Mouse (Mus musculus): Measurements from ENCODE around the gene Efcab9.
"Not testable (repeated sequence)": the region's sequence is repeated elsewhere in the genome, so short reads cannot be mapped to it uniquely, and the experiment has no call there.

Efcab9 gene

DNA sequence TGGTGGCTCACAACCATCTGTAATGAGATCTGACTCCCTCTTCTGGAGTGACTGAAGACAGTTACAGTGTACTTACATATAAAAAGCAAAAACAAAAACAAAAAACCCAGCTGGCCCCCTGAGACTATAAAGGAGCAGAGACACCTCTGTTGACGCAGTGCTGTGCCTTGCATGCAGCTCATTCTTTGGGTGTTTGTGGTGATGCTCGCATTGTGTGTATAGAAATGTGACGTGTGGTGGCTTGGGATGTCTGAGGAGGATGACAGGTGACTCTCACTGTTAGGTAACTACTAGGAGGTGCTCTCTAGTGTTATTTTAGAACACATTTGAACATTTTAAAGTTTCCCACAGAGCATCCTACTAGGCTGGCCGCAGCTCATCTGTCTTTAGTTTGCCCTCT lies 3.8 kb upstream of the Efcab9 start:
- DNase-seq, result no peak

DNA sequence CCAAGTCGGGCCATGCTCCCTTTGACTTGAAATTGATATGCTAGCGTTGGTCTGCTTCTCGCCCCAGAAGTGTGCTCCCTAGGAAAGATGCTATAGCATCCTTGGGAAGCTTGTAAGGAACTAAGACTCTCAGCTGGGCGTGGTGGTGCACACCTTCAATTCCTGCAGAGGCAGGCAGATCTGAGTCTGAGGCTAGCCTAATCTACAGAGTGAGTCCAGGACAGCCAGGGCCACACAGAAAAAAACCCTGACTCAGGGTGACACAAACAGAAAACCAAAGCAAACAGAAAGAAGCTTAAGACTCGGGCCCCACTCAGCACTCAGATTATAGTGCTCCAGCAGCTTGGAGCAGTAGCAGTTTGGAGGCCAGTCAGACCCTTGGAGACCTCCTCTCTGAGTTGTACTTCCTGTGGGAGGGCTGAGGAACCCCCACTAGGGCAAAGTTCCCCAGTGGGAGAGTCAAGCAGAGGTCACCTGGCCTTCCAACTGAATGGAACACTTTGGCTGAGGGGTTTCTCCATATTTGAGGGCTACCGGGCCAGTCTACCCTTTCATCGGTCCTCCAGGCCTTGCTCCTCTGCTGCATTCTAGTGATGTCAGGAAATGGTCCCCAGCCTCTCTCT lies 2.7 kb upstream of the Efcab9 start:
- no peak for DNase-seq

DNA sequence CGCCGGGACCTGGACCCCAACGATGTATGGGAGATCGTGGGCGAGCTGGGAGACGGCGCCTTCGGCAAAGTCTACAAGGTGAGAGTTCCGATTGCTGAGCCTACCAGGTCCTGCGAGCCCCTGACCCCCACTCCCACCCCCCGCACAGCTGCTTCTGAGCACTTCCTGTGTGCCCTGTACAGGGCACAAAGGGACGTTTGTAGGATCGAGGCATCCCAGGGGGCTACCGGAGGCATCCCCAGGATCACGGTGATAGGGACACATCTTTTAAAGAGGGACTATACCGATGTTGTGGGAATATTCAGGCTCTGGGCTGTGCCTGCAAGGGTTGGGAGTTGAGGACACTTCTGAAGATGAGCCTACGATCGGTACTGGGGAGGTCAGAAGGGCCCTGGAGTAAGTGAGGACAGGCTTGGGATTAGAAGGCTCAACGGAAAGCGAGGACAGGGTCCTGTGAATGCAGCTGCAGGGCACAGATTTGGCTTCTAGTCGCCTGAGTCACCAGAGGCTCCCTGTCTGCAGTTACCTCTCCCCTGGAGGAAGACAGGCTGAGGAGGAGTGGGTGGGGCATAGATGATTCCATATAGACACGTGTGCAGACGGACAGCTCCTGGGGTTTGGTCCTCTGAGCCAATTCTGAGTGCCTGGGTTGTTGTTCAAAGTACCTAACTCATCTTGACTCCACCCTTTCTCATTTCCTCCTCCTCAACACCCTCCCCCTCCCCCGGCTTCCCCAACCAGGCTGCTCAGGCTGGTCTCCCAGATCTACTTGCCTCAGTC lies 1.8 kb upstream of the Efcab9 start:
- peak; percentile 24 for DNase-seq

- DNase-seq, result peak; percentile 90
Measured at GRCm38 (mm10) chr11:32532765-32533481, 1.0 kb upstream of the Efcab9 start, which contains the start of gene Stk10. TSS of gene Stk10 (plus strand) at chr11:32533305.

DNA sequence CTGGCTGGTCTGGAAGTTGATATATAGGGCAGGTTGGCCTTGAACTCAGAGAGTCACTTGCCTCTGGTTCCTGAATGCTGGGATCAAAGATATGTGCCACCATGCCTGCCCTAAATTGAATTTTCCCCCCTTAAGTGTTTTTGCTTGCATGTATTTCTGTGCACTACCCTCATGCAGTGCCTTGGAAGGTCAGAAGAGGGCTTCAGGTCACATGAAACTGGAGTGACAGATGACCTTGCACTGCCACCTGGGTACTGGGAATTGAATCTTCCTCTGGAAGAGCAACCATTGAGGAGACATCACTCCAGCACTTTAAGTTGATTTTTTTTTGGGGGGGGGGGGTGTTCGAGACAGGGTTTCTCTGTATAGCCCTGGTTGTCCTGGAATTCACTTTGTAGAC lies 1.7 kb downstream of the Efcab9 start:
- no peak for DNase-seq

GRCm38 (mm10) chr11:32527006-32527405 lies 4.9 kb downstream of the Efcab9 start:
- no peak for DNase-seq

DNA sequence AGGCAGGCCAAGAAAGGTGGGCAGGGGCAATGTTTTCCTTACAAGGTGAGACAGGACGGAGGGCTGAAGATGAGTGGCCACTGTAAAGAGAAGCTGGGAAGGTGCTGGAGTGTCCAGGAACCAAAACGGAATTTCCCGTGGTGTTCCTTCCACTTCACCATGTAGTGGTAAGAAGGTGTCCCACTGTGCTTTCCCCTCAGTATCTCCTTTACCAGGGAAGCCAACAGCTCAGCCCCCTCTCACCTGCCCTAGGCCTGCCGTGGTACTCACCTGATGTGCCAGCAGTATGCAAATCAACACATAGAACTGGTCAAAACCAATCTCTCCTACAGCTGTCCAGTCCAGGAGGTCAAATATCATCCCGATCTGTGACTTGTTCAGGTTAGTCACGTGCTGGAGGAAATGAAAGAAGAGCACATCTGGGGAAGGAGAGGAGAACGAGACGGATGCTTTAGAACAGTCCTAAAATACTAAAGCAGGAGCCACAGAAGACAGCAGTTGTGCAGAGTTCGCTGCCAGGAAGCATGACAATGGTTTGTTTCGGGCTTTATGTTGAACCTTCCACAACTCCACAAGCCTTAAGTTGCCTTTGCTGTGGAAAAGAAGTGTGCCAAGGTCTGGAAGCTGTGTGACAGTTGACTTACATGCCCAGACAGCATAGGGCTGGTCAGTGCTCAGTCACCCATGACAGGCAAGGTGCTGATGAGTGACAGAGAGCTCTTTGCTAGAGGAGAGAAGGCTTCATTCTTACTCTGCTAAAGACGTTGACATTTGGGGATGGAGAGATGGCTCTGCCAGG lies 7.6 kb downstream of the Efcab9 start:
- no peak for DNase-seq

DNA sequence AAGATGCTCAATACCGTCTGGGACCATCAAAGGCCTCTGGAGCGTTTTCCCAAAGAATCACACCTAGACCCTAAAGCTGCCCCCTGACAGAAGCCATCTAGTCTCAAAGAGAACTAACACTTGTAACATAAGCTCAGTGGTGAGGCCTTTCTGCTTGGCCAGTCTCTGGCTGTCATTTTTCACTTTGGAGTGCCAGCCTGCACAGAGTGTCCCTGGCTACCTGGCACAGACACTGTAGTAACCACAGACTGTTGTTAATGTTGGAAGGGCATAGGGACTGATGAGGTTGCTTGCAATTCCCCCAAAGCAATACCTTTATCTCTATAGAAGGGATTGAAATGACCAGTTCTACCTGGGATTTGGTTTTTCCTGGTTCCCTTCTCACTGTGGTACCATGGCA lies 10.6 kb downstream of the Efcab9 start:
- DNase-seq, result no peak

GRCm38 (mm10) chr11:32519354-32519753 lies 12.5 kb downstream of the Efcab9 start:
- DNase-seq, result no peak

DNA sequence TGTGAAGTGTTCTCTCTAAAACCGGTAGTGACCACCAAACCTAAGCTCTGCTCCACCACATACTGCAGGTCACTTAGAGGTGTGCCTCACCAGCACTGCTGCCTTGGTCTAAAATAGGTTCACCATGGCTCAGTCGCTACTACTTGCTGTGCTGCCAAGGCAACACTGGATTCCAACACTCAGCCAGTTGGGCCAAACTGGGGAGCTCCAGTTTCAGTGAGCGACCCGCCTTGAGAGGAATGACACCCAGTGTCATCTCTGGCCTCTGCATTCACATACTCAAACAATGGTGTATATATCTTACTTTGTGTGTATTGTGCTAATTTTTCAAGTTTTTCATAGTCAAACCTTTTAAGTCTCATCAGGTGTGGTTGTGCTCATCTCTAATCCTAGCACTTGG lies 13.1 kb downstream of the Efcab9 start:
- no peak for DNase-seq

- no peak for DNase-seq
Measured at GRCm38 (mm10) chr11:32516916-32517712, 14.8 kb downstream of the Efcab9 start.

DNA sequence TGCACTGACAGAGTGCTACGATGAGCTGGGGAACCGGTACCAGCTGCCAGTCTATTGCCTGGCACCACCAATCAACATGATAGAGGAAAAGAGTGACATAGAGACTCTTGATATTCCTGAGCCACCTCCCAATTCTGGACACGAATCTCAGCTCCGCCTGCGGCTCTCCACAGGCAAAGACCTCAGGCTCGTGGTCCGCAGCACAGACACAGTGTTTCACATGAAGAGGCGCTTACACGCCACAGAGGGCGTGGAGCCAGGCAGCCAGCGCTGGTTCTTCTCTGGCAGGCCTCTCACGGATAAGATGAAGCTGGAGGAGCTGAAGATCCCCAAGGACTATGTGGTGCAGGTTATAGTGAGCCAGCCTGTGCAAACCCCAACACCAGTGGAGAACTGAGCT lies 15.8 kb downstream of the Efcab9 start:
- no peak for DNase-seq

DNA sequence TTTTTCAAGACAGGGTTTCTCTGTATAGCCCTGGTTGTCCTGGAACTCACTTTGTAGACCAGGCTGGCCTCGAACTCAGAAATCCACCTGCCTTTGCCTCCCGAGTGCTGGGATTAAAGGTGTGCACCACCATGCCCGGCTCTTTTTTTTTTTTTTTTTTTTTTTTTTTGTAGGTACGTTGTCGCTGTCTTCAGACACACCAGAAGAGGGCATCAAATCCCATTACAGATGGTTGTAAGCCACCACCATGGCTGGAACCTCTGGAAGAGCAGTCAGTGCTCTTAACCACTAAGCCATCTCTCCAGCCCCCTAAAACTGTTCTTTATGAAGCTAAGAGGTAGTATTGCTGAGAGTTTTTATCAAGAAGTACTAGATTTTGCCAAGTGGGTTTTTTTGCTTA lies 17.0 kb downstream of the Efcab9 start:
- DNase-seq, result not testable (repeated sequence)

- DNase-seq, result no peak
Measured at GRCm38 (mm10) chr11:32510930-32511329, 21.0 kb downstream of the Efcab9 start.

- DNase-seq, result no peak
Measured at GRCm38 (mm10) chr11:32505091-32505739, 26.7 kb downstream of the Efcab9 start.

- no peak for DNase-seq
Measured at GRCm38 (mm10) chr11:32503711-32504110, 28.2 kb downstream of the Efcab9 start.

- no peak for DNase-seq
Measured at GRCm38 (mm10) chr11:32499931-32500330, 31.9 kb downstream of the Efcab9 start.

GRCm38 (mm10) chr11:32498757-32499535 lies 32.9 kb downstream of the Efcab9 start:
- peak; percentile 9 for DNase-seq

DNA sequence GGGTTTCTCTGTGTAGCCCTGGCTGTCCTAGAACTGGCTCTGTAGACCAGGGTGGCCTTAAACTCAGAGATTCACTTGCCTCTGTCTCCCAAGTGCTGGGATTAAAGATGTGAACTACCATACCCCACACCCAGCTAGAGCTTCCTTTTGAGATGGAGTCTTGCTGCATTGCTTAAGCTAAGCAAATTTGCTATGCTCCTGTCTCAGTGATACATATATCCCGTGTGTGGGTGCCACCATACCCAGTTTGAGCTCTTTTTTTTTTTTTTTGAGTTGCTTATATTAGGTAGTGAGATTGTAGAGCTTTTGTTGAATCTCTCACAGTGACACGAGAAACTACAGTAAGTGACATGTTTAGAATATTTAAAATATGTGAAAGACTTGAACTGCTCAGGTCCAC lies 36.6 kb downstream of the Efcab9 start:
- no peak for DNase-seq

- DNase-seq, result no peak
Measured at GRCm38 (mm10) chr11:32493312-32493711, 38.6 kb downstream of the Efcab9 start.

GRCm38 (mm10) chr11:32491079-32491478 lies 40.8 kb downstream of the Efcab9 start:
- DNase-seq, result no peak

Measured in kidney, adult 18-20 months (tissue).